Mouse (Mus musculus) hindbrain, embryonic 13.5 days (tissue): ENCODE results near the gene Izumo1. TPM values are rescaled to one million over a fixed set of nuclear protein-coding genes. Genes with fewer than 3 reads are reported as not detected.

Experiments used
- ATAC-seq: fragments of 200-750 bp; cut with Nextera tagmentation; 2 replicates; pipeline ENCODE4 v1.8.0; 2017; ENCODE audit warnings: moderate TSS enrichment; ENCODE audit not compliant: low FRiP score
- H3K27ac ChIP-seq: fragments of 300-500 bp; sonication (generic); 2 replicates; pipeline ENCODE4 v1.5.1; 2015; ENCODE audit warnings: inconsistent platforms, mild to moderate bottlenecking, moderate library complexity
- H3K27me3 ChIP-seq: fragments of 300-500 bp; sonication (generic); 2 replicates; pipeline ENCODE4 v1.6.1; 2015; ENCODE audit warnings: mild to moderate bottlenecking, inconsistent platforms
- H3K36me3 ChIP-seq: fragments of 300-500 bp; sonication (generic); 2 replicates; pipeline ENCODE4 v1.6.1; 2015; ENCODE audit warnings: mild to moderate bottlenecking, inconsistent platforms
- H3K4me1 ChIP-seq: fragments of 300-500 bp; sonication (generic); replicated peaks from 2 replicates; pipeline ENCODE4 v1.6.1; 2015; ENCODE audit warnings: inconsistent platforms
- H3K4me2 ChIP-seq: fragments of 300-500 bp; sonication (generic); 2 replicates; pipeline ENCODE4 v1.6.1; 2015; ENCODE audit warnings: inconsistent platforms, mild to moderate bottlenecking, moderate library complexity
- H3K4me3 ChIP-seq: fragments of 300-500 bp; sonication (generic); 2 replicates; pipeline ENCODE4 v1.5.1; 2015; ENCODE audit warnings: mild to moderate bottlenecking, inconsistent platforms
- H3K9ac ChIP-seq: fragments of 300-500 bp; sonication (generic); 2 replicates; pipeline ENCODE4 v1.6.1; 2015; ENCODE audit warnings: mild to moderate bottlenecking, inconsistent platforms
- H3K9me3 ChIP-seq: fragments of 300-500 bp; sonication (generic); 2 replicates; pipeline ENCODE4 v1.6.1; 2016; ENCODE audit warnings: inconsistent platforms
- WGBS: fragments of 180-500 bp; shearing (Covaris S2); methylation state at CpG from one replicate; pipeline ENCODE4 v1.1.7; 2015; 5-methylcytosine and 5-hydroxymethylcytosine counted together
- polyA plus RNA-seq: library from polyadenylated mRNA; unstranded; fragments of >200 nt; fragmentation: Nextera tagmentation; extraction: Ambion mirVana; gene quantifications from 2 replicates; pipeline ENCODE4 v1.2.1, GENCODE M21; 2015

Gene Izumo1
- polyA plus RNA-seq, 1 experiment from 2014 or later: not detected

DNA sequence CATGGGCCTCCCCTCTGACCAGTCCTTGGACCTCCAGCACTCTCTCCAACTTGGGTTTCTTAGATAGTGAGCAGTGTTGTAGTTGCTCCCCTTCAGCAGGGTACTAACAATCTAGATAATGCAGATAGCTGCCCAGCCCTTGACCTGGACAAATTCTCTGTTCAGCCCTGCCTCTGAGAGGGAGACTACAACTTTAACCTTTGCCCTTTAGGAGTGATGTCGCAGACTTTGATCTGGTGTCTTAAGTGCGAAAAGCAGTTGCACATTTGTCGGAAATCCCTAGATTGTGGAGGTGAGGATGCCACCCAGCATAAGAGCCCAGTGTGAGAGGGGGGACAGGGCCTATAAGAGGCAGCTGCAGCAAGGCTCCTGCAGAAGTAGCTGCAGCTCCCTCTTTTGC lies 3.1 kb downstream of the Izumo1 start:
- H3K4me3 ChIP-seq: no peak overlapping the region
- peaks cover 29% of the 10 kb centered on the region for H3K27me3 ChIP-seq
- H3K4me1 ChIP-seq: peaks cover 13% of the 10 kb centered on the region; the same call in 1 of the 2 replicates
- no peak for ATAC-seq
- no peaks in the 10 kb centered on the region for H3K9me3 ChIP-seq
- H3K27ac ChIP-seq: no peak overlapping the region
- WGBS: 90% methylated on average over 3 of the region's 3 CpGs
- no peak overlapping the region for H3K9ac ChIP-seq
- H3K36me3 ChIP-seq: no peaks in the 10 kb centered on the region
- H3K4me2 ChIP-seq: no peak overlapping the region

DNA sequence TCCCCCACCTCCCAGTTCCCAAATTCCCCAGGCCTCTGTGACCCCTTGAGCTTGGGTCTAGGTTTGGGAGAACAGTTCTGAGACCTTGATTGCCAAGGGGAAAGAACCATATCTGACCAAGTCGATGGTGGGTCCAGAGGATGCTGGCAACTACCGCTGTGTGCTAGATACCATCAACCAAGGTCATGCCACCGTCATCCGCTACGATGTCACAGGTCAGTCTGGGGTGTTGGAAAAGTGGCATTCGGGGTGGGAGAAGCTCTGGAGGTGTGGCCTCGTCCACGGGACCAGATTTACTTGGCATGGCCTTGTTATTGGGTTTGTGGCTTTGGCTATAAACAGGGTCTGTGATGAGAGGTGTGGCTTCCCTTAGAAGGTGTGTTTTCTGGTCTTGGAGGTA lies 3.9 kb downstream of the Izumo1 start:
- Histone ChIP-seq H3K4me3 (no peak overlapping the region), H3K36me3 (no peaks in the 10 kb centered on the region), H3K27me3 (peaks cover 25% of the 10 kb centered on the region), H3K9me3 (no peaks in the 10 kb centered on the region), H3K9ac (no peak overlapping the region), H3K27ac (no peak overlapping the region), H3K4me1 (peaks cover 13% of the 10 kb centered on the region; the same call in 1 of the 2 replicates), H3K4me2 (no peak overlapping the region)
- WGBS: 87% methylated on average over 8 of the region's 8 CpGs
- no peak for ATAC-seq

DNA sequence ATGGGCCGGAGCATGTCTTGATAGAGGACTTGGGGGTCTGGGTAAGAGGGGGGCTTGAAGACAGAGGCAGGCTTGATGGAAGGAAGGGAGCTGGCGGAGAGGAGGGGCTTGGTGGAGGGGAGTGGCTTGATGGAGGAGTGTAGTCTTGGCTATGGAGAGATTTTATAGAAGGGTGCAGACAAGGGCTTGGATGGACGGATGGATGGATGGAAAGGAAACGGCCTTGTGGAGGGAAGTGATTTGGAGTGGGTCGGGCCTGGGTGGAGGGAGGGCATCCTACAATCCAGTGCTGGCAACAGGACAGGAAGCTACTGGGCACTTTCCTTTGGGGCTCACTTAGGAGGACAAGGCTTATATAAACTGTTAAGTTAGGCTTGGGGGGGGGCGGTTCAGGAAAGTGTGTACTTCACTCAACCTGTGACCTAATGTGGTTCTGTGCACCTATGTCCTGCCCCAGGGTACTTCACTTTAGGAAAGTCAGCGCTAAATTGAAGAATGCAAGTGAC lies 5.0 kb downstream of the Izumo1 start:
- no peak overlapping the region for H3K4me2 ChIP-seq
- peaks cover 13% of the 10 kb centered on the region; the same call in 1 of the 2 replicates for H3K4me1 ChIP-seq
- no peak for ATAC-seq
- no peaks in the 10 kb centered on the region for H3K9me3 ChIP-seq
- no peaks in the 10 kb centered on the region for H3K36me3 ChIP-seq
- peaks cover 34% of the 10 kb centered on the region for H3K27me3 ChIP-seq
- 89% methylated on average over 7 of the region's 7 CpGs for WGBS
- no peak overlapping the region for H3K4me3 ChIP-seq
- H3K9ac ChIP-seq: no peak overlapping the region
- no peak overlapping the region for H3K27ac ChIP-seq

GRCm38 (mm10) chr7:45627261-45627660 lies 5.7 kb downstream of the Izumo1 start, which contains the start of gene Rasip1:
Rasip1 (plus strand) TSS chr7:45627488.
- Histone ChIP-seq H3K4me2 (peak within 1 kb of the TSS; percentile 90), H3K9me3 (no peaks in the 10 kb centered on the region), H3K9ac (peak within 1 kb of the TSS; percentile 89), H3K27me3 (peaks cover 40% of the 10 kb centered on the region), H3K27ac (peak within 1 kb of the TSS; percentile 94), H3K4me1 (peaks cover 14% of the 10 kb centered on the region), H3K36me3 (no peaks in the 10 kb centered on the region), H3K4me3 (peak within 1 kb of the TSS; percentile 55)
- 86% methylated on average over 9 of the region's 9 CpGs for WGBS
- ATAC-seq: no peak

DNA sequence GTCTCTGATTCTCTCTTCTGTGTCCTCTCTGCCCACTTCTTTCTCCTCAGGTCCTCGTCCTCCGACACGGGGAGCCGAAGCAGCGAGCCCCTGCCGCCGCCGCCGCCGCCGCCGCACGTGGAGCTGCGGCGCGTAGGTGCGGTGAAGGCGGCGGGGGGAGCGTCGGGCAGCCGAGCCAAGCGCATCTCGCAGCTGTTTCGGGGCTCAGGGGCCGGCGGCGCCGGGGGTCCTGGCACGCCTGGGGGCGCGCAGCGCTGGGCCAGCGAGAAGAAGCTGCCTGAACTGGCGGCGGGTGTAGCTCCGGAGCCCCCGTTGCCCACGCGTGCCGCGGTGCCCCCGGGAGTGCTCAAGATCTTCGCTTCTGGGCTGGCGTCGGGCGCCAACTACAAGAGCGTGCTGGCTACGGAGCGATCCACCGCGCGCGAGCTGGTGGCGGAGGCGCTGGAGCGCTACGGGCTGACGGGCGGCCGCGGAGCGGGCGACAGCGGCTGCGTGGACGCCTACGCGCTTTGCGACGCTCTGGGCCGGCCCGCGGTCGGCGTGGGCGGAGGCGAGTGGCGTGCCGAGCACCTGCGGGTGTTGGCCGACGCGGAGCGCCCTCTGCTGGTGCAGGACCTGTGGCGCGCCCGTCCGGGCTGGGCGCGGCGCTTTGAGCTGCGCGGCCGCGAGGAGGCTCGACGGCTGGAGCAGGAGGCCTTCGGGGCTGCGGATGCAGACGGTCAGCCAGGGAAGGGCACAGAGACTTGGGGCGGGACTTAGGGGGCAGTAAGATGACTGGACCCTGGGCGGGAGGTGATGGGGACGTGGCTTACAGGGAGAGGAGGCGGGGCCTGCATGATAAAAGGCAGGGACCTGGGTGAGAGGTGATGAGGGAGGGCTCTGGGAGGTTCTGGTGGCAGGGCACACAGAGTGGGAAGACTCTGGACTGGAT lies 7.0 kb downstream of the Izumo1 start:
- H3K4me2 ChIP-seq: peak overlapping the region; percentile 90
- H3K4me3 ChIP-seq: peak overlapping the region; percentile 55
- peak overlapping the region; percentile 94 for H3K27ac ChIP-seq
- no peaks in the 10 kb centered on the region for H3K9me3 ChIP-seq
- 1% methylated on average over 96 of the region's 105 CpGs for WGBS
- peak; percentile 87 for ATAC-seq
- peaks cover 51% of the 10 kb centered on the region for H3K27me3 ChIP-seq
- no peaks in the 10 kb centered on the region for H3K36me3 ChIP-seq
- peak overlapping the region; percentile 89 for H3K9ac ChIP-seq
- peaks cover 20% of the 10 kb centered on the region for H3K4me1 ChIP-seq

DNA sequence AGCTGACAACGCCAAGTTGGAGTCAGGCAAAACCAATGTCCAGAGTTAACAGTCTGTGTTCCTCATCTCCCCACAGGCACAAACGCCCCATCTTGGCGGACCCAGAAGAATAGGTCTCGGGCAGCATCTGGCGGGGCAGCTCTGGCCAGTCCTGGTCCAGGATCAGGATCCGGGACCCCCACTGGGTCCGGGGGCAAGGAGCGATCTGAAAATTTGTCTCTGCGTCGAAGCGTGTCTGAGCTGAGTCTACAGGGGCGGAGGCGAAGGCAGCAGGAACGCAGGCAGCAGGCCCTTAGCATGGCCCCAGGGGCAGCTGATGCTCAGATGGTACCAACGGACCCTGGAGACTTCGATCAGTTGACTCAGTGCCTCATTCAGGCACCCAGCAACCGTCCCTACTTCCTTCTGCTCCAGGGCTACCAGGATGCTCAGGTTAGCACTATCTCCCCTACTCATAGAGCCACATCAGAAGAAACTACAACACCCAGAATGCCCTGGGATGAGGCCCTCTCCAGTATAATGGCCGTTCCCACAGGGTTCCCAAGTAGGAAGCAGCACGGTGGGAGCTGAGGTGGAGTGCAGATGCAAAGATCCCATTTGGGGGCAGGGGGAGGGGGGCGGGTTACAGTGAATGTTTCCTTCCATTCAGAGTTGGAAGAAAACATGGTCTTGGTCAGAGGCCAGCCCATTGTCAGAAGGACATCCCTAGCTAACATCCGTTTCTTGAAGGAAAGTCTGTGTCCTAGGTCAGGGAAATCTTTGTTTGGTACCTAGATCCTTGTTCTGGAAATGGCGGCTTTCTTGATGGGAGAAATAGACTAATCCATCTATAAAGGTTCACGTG lies 8.7 kb downstream of the Izumo1 start:
- H3K4me2 ChIP-seq: no peak overlapping the region
- peaks cover 20% of the 10 kb centered on the region for H3K4me1 ChIP-seq
- no peak for ATAC-seq
- peaks cover 3% of the 10 kb centered on the region; the same call in 1 of the 2 replicates for H3K36me3 ChIP-seq
- WGBS: 68% methylated on average over 23 of the region's 23 CpGs
- no peak overlapping the region for H3K27ac ChIP-seq
- no peak overlapping the region for H3K9ac ChIP-seq
- peaks cover 46% of the 10 kb centered on the region for H3K27me3 ChIP-seq
- H3K4me3 ChIP-seq: no peak overlapping the region
- no peaks in the 10 kb centered on the region for H3K9me3 ChIP-seq

GRCm38 (mm10) chr7:45632499-45632898 lies 10.9 kb downstream of the Izumo1 start:
- H3K9ac ChIP-seq: peak overlapping the region; percentile 65
- H3K4me1 ChIP-seq: peaks cover 16% of the 10 kb centered on the region
- H3K4me3 ChIP-seq: peak overlapping the region; percentile 21
- H3K27me3 ChIP-seq: peaks cover 33% of the 10 kb centered on the region
- WGBS: 21% methylated on average over 35 of the region's 35 CpGs
- peak overlapping the region; percentile 46 for H3K4me2 ChIP-seq
- H3K36me3 ChIP-seq: peaks cover 16% of the 10 kb centered on the region
- no peaks in the 10 kb centered on the region for H3K9me3 ChIP-seq
- H3K27ac ChIP-seq: no peak overlapping the region
- ATAC-seq: no peak

- H3K4me3 ChIP-seq: no peak overlapping the region
- ATAC-seq: no peak
- H3K4me2 ChIP-seq: no peak overlapping the region
- H3K36me3 ChIP-seq: peaks cover 16% of the 10 kb centered on the region
- H3K9me3 ChIP-seq: no peaks in the 10 kb centered on the region
- peaks cover 26% of the 10 kb centered on the region for H3K27me3 ChIP-seq
- H3K27ac ChIP-seq: no peak overlapping the region
- H3K9ac ChIP-seq: no peak overlapping the region
- WGBS: 93% methylated on average over 11 of the region's 11 CpGs
- H3K4me1 ChIP-seq: peaks cover 14% of the 10 kb centered on the region
Measured at GRCm38 (mm10) chr7:45634946-45635681, 13.5 kb downstream of the Izumo1 start.

- H3K4me1 ChIP-seq: peaks cover 17% of the 10 kb centered on the region
- no peak overlapping the region for H3K9ac ChIP-seq
- H3K9me3 ChIP-seq: no peaks in the 10 kb centered on the region
- no peak overlapping the region for H3K4me2 ChIP-seq
- no peak overlapping the region for H3K4me3 ChIP-seq
- peaks cover 16% of the 10 kb centered on the region for H3K36me3 ChIP-seq
- WGBS: 86% methylated on average over 15 of the region's 15 CpGs
- peaks cover 23% of the 10 kb centered on the region for H3K27me3 ChIP-seq
- ATAC-seq: no peak
- H3K27ac ChIP-seq: no peak overlapping the region
Measured at GRCm38 (mm10) chr7:45635711-45636688, 14.4 kb downstream of the Izumo1 start.

DNA sequence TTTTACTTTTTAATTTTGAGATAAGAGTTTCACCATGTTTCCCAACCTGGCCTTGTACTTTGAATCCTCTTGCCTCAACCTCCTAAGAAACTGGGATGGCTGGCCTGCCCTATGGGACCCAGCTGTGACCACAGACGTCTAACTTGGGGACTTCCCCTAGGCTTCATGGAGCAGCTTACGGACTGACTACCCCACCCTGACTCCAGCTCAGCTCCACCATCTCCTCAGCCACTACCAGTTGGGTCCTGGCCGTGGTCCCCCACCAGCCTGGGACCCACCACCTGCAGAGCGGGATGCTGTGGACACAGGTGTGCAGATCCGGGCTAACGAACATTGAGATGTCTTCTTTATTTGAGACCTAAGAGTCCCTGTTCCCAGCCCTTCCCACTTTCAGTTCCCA lies 16.1 kb downstream of the Izumo1 start:
- peaks cover 26% of the 10 kb centered on the region for H3K4me1 ChIP-seq
- peaks cover 7% of the 10 kb centered on the region for H3K27me3 ChIP-seq
- H3K4me2 ChIP-seq: peak overlapping the region; percentile 48; the same call in 1 of the 2 replicates

More for the DNA sequence above, 16.1 kb downstream of the Izumo1 start:
- H3K4me3 ChIP-seq: no peak overlapping the region
- no peak overlapping the region for H3K27ac ChIP-seq
- H3K9me3 ChIP-seq: no peaks in the 10 kb centered on the region
- 93% methylated on average over 6 of the region's 6 CpGs for WGBS
- ATAC-seq: no peak
- H3K36me3 ChIP-seq: peaks cover 16% of the 10 kb centered on the region
- no peak overlapping the region for H3K9ac ChIP-seq
